Mouse (Mus musculus): ENCODE results near the gene Ankk1.

Gene Ankk1

DNA sequence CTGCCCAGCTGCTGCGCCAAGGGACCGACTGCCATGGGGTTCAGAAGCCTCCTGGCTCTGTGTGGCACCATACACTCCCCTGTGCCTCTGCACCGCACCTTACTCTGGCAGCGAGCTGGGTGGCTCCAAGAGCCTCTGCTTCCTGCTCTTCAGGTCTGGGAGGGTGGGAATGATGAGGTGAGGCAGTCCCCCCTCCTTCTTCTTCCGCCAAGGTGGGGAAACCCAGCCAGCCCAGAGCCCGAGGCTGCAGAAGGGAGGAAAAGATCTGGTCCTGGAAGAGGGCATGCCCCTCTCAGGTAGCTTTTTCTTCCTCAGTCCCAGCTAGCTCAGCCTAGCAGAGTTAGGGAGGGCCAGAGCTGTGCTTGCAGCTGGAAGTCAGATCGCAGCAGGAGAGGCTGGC, at the start of gene Ankk1:
Gene Ankk1 (minus strand): TSS at position 101 of the 400 bp plus-strand sequence.
- DNase-seq, result no peak

DNA sequence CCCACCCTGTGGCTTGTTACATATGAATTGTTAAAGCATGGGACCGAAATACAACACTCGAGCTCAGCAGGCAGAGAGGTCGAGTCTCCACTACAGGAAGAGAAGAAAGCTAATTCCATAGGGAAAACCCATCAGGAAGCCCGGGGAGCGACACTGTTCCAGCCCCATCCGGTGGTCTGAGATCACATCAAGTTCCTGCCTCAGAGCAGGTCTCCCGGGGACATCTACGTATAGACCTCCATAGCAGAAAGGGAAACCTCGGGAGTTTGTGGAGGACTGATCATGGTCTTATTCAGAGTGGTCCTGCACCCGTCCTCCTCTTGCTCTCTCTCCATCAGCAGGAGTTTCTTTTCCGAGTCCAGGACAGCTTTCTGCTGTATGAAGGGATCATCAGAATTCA, 45.3 kb upstream of the Ankk1 start:
- no peak for DNase-seq

- DNase-seq, result no peak
Measured at GRCm38 (mm10) chr9:49470946-49471345, 44.1 kb upstream of the Ankk1 start.

DNA sequence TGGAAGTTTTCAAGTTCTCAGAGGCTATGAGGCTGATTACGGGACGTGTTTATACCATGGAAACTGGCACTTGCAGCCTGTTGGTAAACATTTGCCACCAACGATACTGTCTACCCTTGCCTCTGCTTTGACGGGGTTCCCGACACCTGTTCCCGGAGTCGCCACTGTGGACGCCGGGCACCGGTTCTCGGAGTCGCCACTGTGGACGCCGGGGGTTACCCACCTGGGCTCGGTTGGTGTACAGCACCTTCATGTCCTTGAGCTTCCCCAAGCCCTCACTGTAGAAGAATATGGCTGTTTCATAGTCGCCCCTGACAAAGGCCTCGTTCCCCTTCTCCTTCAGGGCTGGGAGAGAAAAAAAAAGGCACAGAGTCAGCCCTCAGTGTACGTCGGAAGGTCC, 43.2 kb upstream of the Ankk1 start:
- DNase-seq, result no peak

GRCm38 (mm10) chr9:49456136-49456535, 29.3 kb upstream of the Ankk1 start:
- no peak for DNase-seq

DNA sequence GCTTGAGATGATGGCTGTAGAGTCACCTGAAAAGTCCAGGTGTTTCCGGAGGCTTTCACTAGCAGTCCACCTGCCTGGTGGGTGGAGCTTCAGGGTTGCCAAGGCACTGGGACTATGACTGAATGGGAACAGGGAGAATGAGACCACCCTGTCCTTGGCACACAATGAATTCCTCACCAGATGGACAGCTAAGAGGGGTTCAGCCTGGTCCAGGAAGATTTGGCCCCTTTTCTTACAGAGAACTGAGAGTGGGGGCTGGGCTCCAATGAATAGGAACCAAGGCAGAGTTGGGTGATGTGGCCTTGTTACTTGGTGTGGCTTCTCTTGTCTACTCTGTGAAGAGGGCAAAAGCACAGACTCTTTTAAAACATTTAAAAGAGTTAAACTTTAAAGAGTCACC, 25.6 kb upstream of the Ankk1 start:
- no peak for DNase-seq

DNA sequence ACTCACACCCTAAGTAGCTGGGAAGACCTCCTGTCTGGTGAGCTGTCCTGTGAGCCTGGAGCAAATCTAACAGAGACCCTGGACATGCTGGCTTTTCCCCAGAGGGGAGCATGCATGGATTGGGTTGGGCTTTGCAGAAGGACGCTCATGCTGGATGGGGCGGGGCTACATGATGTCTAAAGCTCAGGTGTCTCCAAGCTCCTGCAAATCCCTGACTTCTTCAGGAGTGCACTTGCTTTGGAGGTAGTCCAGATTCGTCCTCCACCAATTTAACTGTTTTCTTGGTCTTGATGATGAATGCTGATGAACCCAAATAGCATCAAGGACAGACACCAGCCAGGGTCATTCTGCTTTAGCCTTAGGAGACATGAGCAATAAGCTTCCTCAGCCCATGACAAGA, 23.7 kb upstream of the Ankk1 start:
- no peak for DNase-seq

DNA sequence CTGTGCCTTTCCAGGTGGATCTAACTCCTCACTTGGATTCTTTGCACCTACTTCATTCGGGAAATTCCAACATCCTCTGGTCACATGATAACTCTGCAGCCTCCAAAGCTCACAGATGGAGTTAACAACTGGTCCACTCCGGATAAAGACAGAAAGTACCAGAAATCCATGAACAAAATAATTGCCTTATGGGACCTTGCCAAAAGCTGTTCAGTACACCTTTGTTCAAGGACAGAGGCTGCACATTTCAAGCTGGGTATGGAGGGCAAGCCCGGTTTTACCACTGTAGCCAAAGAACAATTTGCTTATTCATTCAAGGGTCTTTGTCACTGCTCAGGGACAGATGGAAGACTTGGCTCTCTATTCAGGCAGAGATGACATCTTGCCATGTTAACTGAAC, 15.8 kb upstream of the Ankk1 start:
- no peak for DNase-seq

DNA sequence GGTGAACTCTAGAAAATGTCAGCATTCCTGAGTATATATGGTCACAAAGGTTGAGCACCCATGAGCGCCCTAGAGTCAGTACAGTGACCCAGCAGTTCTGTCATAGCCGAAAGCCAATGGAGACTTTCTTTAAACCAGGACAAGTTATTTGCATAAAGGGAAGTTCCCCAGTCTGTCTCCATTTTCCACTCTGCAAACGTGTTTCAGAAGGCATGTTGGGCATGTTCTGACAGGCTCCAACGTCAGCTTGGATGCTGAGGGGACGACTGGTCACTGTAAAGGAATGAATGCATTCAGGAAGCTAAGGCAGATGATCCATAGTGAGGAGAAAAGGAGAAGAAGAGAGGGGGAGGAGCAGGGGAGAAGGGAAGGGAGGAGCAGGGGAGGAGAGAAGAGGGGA, 657 bp upstream of the Ankk1 start:
- no peak for DNase-seq

DNA sequence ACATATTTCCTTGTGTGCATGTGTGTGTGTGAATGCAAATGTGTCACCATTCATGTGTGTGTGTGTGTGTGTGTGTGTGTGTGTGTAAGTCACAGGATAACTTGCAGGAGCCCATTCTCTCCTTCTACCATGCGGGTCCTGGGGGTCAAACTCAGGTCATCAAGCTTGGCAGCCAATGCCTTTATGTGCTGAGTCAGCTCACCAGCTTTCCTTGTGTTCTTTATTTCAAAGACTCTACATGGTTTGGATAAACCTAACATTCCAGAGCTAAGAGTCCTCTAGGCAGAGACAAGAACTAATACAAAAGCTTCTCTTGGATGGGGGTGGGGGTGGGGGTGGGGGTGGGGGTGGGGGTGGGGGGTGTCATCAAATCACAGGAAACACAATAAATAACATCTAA, 1.2 kb downstream of the Ankk1 start:
- no peak for DNase-seq

DNA sequence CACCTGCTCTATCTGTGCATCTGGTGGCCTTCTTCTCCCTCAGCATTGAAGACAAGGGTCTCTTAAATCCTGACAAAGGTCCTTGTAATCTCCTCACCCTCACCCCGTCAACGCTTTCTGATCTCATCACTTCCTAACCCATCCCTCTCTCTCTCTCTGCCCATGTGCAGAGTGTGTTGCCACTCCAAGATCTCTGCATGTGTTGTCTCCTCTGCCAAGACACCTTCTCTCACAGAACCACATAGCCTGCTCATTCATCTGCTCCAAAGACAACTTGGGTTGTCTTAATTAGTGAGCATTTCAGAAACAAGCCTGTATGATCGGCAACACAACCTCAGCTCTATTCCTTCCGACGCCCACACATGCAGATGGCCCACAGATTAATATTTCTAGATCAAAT, 3.0 kb downstream of the Ankk1 start:
- DNase-seq, result no peak

- DNase-seq, result no peak
Measured at GRCm38 (mm10) chr9:49410621-49411020, 16.2 kb downstream of the Ankk1 start.

DNA sequence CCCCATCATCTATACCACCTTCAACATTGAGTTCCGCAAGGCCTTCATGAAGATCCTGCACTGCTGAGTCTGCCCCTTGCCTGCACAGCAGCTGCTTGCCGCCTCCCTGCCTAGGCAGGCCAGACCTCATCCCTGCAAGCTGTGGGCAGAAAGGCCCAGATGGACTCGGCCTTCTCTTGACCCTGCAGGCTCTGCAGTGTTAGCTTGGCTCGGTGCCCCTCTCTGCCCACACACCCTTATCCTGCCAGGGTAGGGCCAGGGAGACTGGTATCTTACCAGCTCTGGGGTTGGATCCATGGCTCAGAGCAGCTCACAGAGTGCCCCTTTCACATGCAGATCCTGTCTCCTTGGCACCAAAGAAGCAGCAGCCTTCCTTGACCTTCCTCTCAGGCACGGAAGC, 19.8 kb downstream of the Ankk1 start:
- DNase-seq, result peak; percentile 47

- no peak for DNase-seq
Measured at GRCm38 (mm10) chr9:49403711-49404110, 23.1 kb downstream of the Ankk1 start.

DNA sequence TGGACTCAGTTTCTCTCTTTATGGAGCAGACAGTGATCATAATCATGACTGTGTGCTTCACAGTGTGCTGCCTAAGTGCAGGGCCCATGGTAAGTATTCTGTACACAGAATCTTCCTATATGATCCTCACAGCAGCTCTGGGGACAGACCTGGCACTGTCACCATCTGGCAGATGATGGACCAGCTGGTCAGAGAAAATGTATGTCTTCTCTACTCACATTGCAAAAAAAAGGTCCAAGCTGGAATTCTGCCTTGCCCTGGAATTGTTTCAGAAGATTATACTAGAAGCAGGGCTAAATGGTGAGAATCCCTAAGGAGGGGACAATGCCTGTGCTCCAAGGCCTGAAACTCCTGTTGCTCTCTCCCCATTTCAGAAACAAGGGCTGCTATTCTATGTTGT, 30.8 kb downstream of the Ankk1 start:
- peak; percentile 12 for DNase-seq

- DNase-seq, result no peak
Measured at GRCm38 (mm10) chr9:49392242-49392641, 34.6 kb downstream of the Ankk1 start.

- no peak for DNase-seq
Measured at GRCm38 (mm10) chr9:49386119-49386518, 40.7 kb downstream of the Ankk1 start.

DNA sequence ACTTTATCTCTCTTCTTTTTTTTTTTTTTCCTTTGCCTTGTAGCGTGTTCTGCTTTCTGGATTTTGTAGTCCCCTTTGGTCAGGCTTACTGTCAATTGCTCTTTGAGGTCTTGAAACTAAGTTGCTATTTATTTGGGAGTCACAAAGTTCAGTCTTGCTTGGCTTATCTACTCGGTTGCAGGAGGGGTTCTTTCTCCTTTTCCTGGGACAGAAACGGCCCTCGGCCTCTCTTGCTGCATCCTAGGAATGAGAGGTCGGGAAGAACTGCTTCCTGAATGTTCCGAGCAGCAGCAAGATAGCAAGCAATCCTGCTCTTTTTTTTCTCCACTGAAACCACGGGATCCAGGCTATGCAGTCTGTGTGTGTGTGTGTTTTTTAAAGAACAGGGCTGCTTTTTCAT, 41.5 kb downstream of the Ankk1 start:
- no peak for DNase-seq

- DNase-seq, result no peak
Measured at GRCm38 (mm10) chr9:49384855-49385254, 42.0 kb downstream of the Ankk1 start.

GRCm38 (mm10) chr9:49384041-49384440, 42.8 kb downstream of the Ankk1 start:
- DNase-seq, result no peak

GRCm38 (mm10) chr9:49379962-49380361, 46.9 kb downstream of the Ankk1 start:
- DNase-seq, result peak; percentile 26

DNA sequence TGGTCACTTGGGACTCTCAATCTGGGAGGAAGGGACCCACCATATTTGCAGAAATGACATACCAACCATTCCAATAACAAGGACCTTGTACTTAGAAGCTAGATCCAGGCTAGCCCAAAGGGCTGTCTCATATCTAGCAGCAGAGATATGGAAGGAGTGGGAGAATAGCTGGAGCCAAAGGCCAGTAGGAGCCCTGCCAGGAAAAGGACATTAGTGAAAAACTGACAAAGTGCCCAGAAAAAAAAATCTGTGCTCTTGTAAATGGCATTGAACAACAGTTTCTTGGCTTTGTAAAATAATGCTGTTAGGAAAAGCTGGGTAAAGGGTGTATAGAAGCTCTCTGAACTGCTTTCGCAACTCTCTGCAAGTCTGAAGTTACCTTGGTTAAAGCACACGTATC, 52.9 kb downstream of the Ankk1 start:
- DNase-seq, result no peak

DNA sequence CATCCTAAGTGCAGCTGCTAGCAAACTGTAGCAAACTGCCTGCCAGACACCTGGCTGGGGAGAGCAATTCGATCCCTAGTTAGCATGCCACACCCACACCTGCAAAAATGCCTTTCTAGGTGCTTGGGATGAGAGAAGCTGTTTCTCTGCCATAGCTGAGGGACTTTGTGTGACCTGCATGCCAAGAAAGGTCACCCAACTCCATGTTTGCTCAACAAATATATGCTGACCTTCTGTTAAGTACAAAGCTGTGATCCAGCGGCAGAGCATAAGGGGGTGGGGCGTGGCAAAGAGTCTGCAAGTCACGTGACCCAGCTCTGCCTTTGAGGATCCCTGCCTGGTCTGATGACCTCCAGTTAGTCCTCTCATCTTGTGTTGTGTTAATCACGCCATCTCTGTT, 61.1 kb downstream of the Ankk1 start:
- no peak for DNase-seq
